Mouse (Mus musculus): ENCODE measurements around the gene Tead1. TPM values are rescaled to one million over a fixed set of nuclear protein-coding genes. Genes with fewer than 3 reads are reported as not detected.
A peak's percentile ranks its signal among the peaks of the same experiment; 100 is the strongest.

Gene Tead1
- total and polyA plus RNA-seq, 2 experiments from 2014 or later: 20.8 to 63.9 TPM

- peak; percentile 91 for ATAC-seq (ENCODE audit: insufficient read depth, low read depth)
- H3K27ac ChIP-seq (ENCODE audit: low read depth): peak overlapping the region; percentile 40
- no peaks in the 10 kb centered on the region for H3K27me3 ChIP-seq (ENCODE audit: control insufficient read depth, insufficient read depth, low read length)
- no peaks in the 10 kb centered on the region for H3K36me3 ChIP-seq (replicated peaks; ENCODE audit: control insufficient read depth, insufficient read depth, low read length)
- no peak overlapping the region for H3K9ac ChIP-seq (replicated peaks; ENCODE audit: low read depth, low read length)
- 0 out of 2 replicates have a peak overlapping the region, but pooled peaks have one; percentile 3 for H3K4me3 ChIP-seq (ENCODE audit: low read depth, low read length)
- H3K4me1 ChIP-seq (ENCODE audit: control insufficient read depth, insufficient read depth): peaks cover 57% of the 10 kb centered on the region
- H3K9me3 ChIP-seq (replicated peaks; ENCODE audit: control insufficient read depth, low read length): no peaks in the 10 kb centered on the region
- TF ChIP-seq EP300 (IDR thresholded peaks at IDR 0.05; ENCODE audit: low read depth) (peak; percentile 52; the same call in 1 of the 2 replicates), CTCF (IDR thresholded peaks at IDR 0.05; ENCODE audit: low read depth) (no peak)
- 6% methylated on average over 23 of the region's 23 CpGs for WGBS
- H3K4me2 ChIP-seq (ENCODE audit: low read depth, low read length): peak overlapping the region; percentile 50
- DNase-seq (ENCODE audit: low spot score): peak; percentile 91
Observed at GRCm38 (mm10) chr7:112720143-112720988, 41.2 kb downstream of the Tead1 start.

GRCm38 (mm10) chr7:112720989-112721337 lies 41.8 kb downstream of the Tead1 start:
- Histone ChIP-seq H3K36me3 (replicated peaks; ENCODE audit: control insufficient read depth, insufficient read depth, low read length) (no peaks in the 10 kb centered on the region), H3K27me3 (ENCODE audit: control insufficient read depth, insufficient read depth, low read length) (no peaks in the 10 kb centered on the region), H3K4me2 (ENCODE audit: low read depth, low read length) (peak overlapping the region; percentile 50), H3K4me3 (ENCODE audit: low read depth, low read length) (no peak overlapping the region), H3K9ac (replicated peaks; ENCODE audit: low read depth, low read length) (no peak overlapping the region), H3K9me3 (replicated peaks; ENCODE audit: control insufficient read depth, low read length) (no peaks in the 10 kb centered on the region), H3K27ac (ENCODE audit: low read depth) (peak overlapping the region; percentile 40; the same call in 1 of the 2 replicates), H3K4me1 (ENCODE audit: control insufficient read depth, insufficient read depth) (peaks cover 63% of the 10 kb centered on the region)
- DNase-seq (ENCODE audit: low spot score) (no peak), ATAC-seq (ENCODE audit: insufficient read depth, low read depth) (no peak)
- WGBS: 11% methylated on average over 4 of the region's 4 CpGs
- TF ChIP-seq CTCF (IDR thresholded peaks at IDR 0.05; ENCODE audit: low read depth) (no peak), EP300 (IDR thresholded peaks at IDR 0.05; ENCODE audit: low read depth) (no peak)

GRCm38 (mm10) chr7:112721859-112722258 lies 42.7 kb downstream of the Tead1 start:
- Histone ChIP-seq H3K4me1 (ENCODE audit: control insufficient read depth, insufficient read depth) (peaks cover 64% of the 10 kb centered on the region), H3K36me3 (replicated peaks; ENCODE audit: control insufficient read depth, insufficient read depth, low read length) (no peaks in the 10 kb centered on the region), H3K9me3 (replicated peaks; ENCODE audit: control insufficient read depth, low read length) (no peaks in the 10 kb centered on the region), H3K27ac (ENCODE audit: low read depth) (no peak overlapping the region), H3K4me2 (ENCODE audit: low read depth, low read length) (no peak overlapping the region), H3K4me3 (ENCODE audit: low read depth, low read length) (no peak overlapping the region), H3K27me3 (ENCODE audit: control insufficient read depth, insufficient read depth, low read length) (no peaks in the 10 kb centered on the region), H3K9ac (replicated peaks; ENCODE audit: low read depth, low read length) (no peak overlapping the region)
- DNase-seq (ENCODE audit: low spot score) (no peak), ATAC-seq (ENCODE audit: insufficient read depth, low read depth) (no peak)
- 56% methylated on average over 4 of the region's 4 CpGs for WGBS
- TF ChIP-seq EP300 (IDR thresholded peaks at IDR 0.05; ENCODE audit: low read depth) (no peak), CTCF (IDR thresholded peaks at IDR 0.05; ENCODE audit: low read depth) (no peak)

- no peaks in the 10 kb centered on the region for H3K9me3 ChIP-seq (replicated peaks; ENCODE audit: control insufficient read depth, low read length)
- H3K4me2 ChIP-seq (ENCODE audit: low read depth, low read length): no peak overlapping the region
- peaks cover 51% of the 10 kb centered on the region for H3K4me1 ChIP-seq (ENCODE audit: control insufficient read depth, insufficient read depth)
- no peak overlapping the region for H3K27ac ChIP-seq (ENCODE audit: low read depth)
- ATAC-seq (ENCODE audit: insufficient read depth, low read depth): no peak
- H3K4me3 ChIP-seq (ENCODE audit: low read depth, low read length): no peak overlapping the region
- no peaks in the 10 kb centered on the region for H3K36me3 ChIP-seq (replicated peaks; ENCODE audit: control insufficient read depth, insufficient read depth, low read length)
- no peaks in the 10 kb centered on the region for H3K27me3 ChIP-seq (ENCODE audit: control insufficient read depth, insufficient read depth, low read length)
- H3K9ac ChIP-seq (replicated peaks; ENCODE audit: low read depth, low read length): no peak overlapping the region
- TF ChIP-seq CTCF (IDR thresholded peaks at IDR 0.05; ENCODE audit: low read depth): no peak
- no peak for TF ChIP-seq EP300 (IDR thresholded peaks at IDR 0.05; ENCODE audit: low read depth)
- 74% methylated on average over 2 of the region's 2 CpGs for WGBS
- no peak for DNase-seq (ENCODE audit: low spot score)
Observed at GRCm38 (mm10) chr7:112728399-112728798, 49.3 kb downstream of the Tead1 start.

- WGBS: 43% methylated on average over 5 of the region's 5 CpGs
- TF ChIP-seq CTCF (IDR thresholded peaks at IDR 0.05; ENCODE audit: low read depth) (no peak), EP300 (IDR thresholded peaks at IDR 0.05; ENCODE audit: low read depth) (no peak)
- Histone ChIP-seq H3K4me1 (ENCODE audit: control insufficient read depth, insufficient read depth) (peaks cover 51% of the 10 kb centered on the region), H3K36me3 (replicated peaks; ENCODE audit: control insufficient read depth, insufficient read depth, low read length) (no peaks in the 10 kb centered on the region), H3K9me3 (replicated peaks; ENCODE audit: control insufficient read depth, low read length) (no peaks in the 10 kb centered on the region), H3K9ac (replicated peaks; ENCODE audit: low read depth, low read length) (no peak overlapping the region), H3K27me3 (ENCODE audit: control insufficient read depth, insufficient read depth, low read length) (no peaks in the 10 kb centered on the region), H3K4me2 (ENCODE audit: low read depth, low read length) (no peak overlapping the region), H3K4me3 (ENCODE audit: low read depth, low read length) (no peak overlapping the region), H3K27ac (ENCODE audit: low read depth) (no peak overlapping the region)
- DNase-seq (ENCODE audit: low spot score): no peak
- ATAC-seq (ENCODE audit: insufficient read depth, low read depth): no peak
Observed at GRCm38 (mm10) chr7:112730209-112730608, 51.1 kb downstream of the Tead1 start.
